Mouse (Mus musculus): ENCODE data around the gene Gin1. TPM values are rescaled to one million over a fixed set of nuclear protein-coding genes. Genes with fewer than 3 reads are reported as not detected.
A peak's percentile ranks its signal among the peaks of the same experiment; 100 is the strongest.

Gene Gin1
- polyA plus RNA-seq, 1 experiment from 2014 or later, result 14.7 TPM

DNA sequence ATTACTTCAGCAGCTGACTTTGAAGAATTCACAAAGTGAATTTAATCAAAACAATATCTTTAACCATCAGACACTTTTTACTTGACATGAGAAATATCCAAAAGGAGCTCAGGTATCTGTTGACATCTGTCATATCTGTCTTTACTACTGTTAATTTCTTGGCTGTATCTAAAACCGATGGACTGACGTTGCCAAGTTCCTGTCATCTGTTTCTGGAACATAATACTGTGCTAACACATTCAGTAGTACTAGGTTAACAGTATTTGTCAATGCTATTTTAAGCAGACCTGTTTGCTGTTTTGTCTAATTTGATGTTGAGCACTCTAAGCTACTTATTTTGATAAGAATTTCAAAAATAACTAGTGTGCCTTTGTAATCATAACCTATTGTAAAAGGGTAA is 18.5 kb downstream of the Gin1 start:
- Histone ChIP-seq H3K4me2 (no peak overlapping the region), H3K4me1 (no peaks in the 10 kb centered on the region), H3K27ac (no peak overlapping the region), H3K9me3 (no peaks in the 10 kb centered on the region), H3K36me3 (no peaks in the 10 kb centered on the region), H3K9ac (no peak overlapping the region), H3K4me3 (no peak overlapping the region), H3K27me3 (no peaks in the 10 kb centered on the region)
- ATAC-seq (ENCODE audit: insufficient number of reproducible peaks, low FRiP score, low TSS enrichment, low read depth), result no peak
- WGBS, result 81% methylated on average over 2 of the region's 2 CpGs

- Histone ChIP-seq H3K27ac (no peak overlapping the region), H3K36me3 (no peaks in the 10 kb centered on the region), H3K4me1 (no peaks in the 10 kb centered on the region), H3K9ac (no peak overlapping the region), H3K27me3 (no peaks in the 10 kb centered on the region), H3K9me3 (no peaks in the 10 kb centered on the region), H3K4me3 (no peak overlapping the region), H3K4me2 (no peak overlapping the region)
- 76% methylated on average over 3 of the region's 3 CpGs for WGBS
- no peak for ATAC-seq (ENCODE audit: insufficient number of reproducible peaks, low FRiP score, low TSS enrichment, low read depth)
These were observed 24.1 kb downstream of the Gin1 start for GRCm38 (mm10) chr1:97794110-97794509.

DNA sequence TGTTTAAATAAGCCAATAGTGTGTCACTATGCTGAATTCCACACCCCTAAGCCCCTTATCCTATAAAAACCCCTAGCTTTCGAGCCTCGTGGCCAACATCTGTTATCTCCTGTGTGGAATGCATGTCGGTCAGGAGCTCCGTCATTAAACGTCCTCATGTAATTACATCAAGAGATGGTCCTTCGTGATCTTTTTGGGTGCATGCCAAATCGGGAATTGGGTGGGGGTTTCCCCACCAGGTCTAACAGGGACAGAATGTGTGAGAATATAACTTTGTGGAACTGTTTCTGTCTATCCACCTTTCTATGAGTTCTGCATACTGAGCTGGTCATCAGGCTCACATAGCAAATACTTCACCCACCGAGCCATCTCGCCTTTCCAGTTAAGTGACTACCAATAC is 26.0 kb downstream of the Gin1 start:
- Histone ChIP-seq H3K27me3 (no peaks in the 10 kb centered on the region), H3K9me3 (no peaks in the 10 kb centered on the region; the same call in 1 of the 2 replicates), H3K4me1 (no peaks in the 10 kb centered on the region), H3K4me2 (no peak overlapping the region), H3K4me3 (no peak overlapping the region), H3K27ac (no peak overlapping the region), H3K9ac (no peak overlapping the region), H3K36me3 (no peaks in the 10 kb centered on the region)
- ATAC-seq (ENCODE audit: insufficient number of reproducible peaks, low FRiP score, low TSS enrichment, low read depth), result no peak
- WGBS, result 73% methylated on average over 9 of the region's 9 CpGs

GRCm38 (mm10) chr1:97802207-97802902 is 32.4 kb downstream of the Gin1 start:
- Histone ChIP-seq H3K27ac (no peak overlapping the region), H3K4me2 (no peak overlapping the region), H3K9ac (no peak overlapping the region), H3K9me3 (no peaks in the 10 kb centered on the region; the same call in 1 of the 2 replicates), H3K4me1 (no peaks in the 10 kb centered on the region), H3K4me3 (no peak overlapping the region), H3K36me3 (no peaks in the 10 kb centered on the region), H3K27me3 (no peaks in the 10 kb centered on the region)
- WGBS, result 42% methylated on average over 4 of the region's 4 CpGs
- ATAC-seq (ENCODE audit: insufficient number of reproducible peaks, low FRiP score, low TSS enrichment, low read depth), result no peak

DNA sequence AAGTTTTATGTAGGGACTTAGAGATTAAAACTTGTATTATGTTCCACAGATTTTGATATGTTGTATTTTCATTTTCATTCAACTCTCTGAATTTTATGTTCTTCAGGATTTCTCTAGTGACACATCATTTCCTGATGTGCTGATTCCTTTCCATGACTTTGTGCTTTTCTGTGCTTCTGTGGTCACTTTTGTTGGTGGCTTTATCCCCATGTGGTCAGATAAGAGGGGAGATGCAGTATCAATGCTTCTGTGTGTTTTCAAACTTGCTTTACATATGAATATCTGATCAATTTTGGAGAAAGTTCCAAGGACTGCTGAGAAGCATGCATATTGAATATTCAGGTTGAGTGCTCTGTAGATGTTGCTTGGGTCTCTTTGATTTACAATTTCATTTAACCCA is 34.5 kb downstream of the Gin1 start:
- Histone ChIP-seq H3K9ac (no peak overlapping the region), H3K27me3 (no peaks in the 10 kb centered on the region), H3K36me3 (no peaks in the 10 kb centered on the region), H3K9me3 (no peaks in the 10 kb centered on the region; the same call in 1 of the 2 replicates), H3K4me3 (no peak overlapping the region), H3K4me2 (no peak overlapping the region), H3K27ac (no peak overlapping the region), H3K4me1 (no peaks in the 10 kb centered on the region)
- ATAC-seq (ENCODE audit: insufficient number of reproducible peaks, low FRiP score, low TSS enrichment, low read depth), result no peak

- Histone ChIP-seq H3K4me1 (no peaks in the 10 kb centered on the region), H3K27me3 (no peaks in the 10 kb centered on the region), H3K36me3 (no peaks in the 10 kb centered on the region), H3K9me3 (no peaks in the 10 kb centered on the region), H3K27ac (no peak overlapping the region), H3K9ac (no peak overlapping the region), H3K4me3 (no peak overlapping the region), H3K4me2 (no peak overlapping the region)
- WGBS, result 26% methylated on average over 2 of the region's 2 CpGs
- no peak for ATAC-seq (ENCODE audit: insufficient number of reproducible peaks, low FRiP score, low TSS enrichment, low read depth)
These were observed 39.4 kb downstream of the Gin1 start for GRCm38 (mm10) chr1:97809255-97809912.

GRCm38 (mm10) chr1:97821282-97821681 is 51.3 kb downstream of the Gin1 start:
- Histone ChIP-seq H3K4me2 (no peak overlapping the region), H3K4me1 (no peaks in the 10 kb centered on the region), H3K36me3 (peaks cover 4% of the 10 kb centered on the region; the same call in 1 of the 2 replicates), H3K27me3 (no peaks in the 10 kb centered on the region), H3K27ac (no peak overlapping the region), H3K4me3 (no peak overlapping the region), H3K9me3 (no peaks in the 10 kb centered on the region), H3K9ac (no peak overlapping the region)
- 84% methylated on average over 3 of the region's 3 CpGs for whole genome bisulfite sequencing
- ATAC-seq (ENCODE audit: insufficient number of reproducible peaks, low FRiP score, low TSS enrichment, low read depth), result no peak

- WGBS, result 87% methylated on average over 5 of the region's 5 CpGs
- peaks cover 4% of the 10 kb centered on the region; the same call in 1 of the 2 replicates for H3K36me3 ChIP-seq
- no peaks in the 10 kb centered on the region for H3K9me3 ChIP-seq
- no peak for ATAC-seq (ENCODE audit: insufficient number of reproducible peaks, low FRiP score, low TSS enrichment, low read depth)
- no peak overlapping the region for H3K9ac ChIP-seq
- H3K27me3 ChIP-seq, result no peaks in the 10 kb centered on the region
- no peak overlapping the region for H3K27ac ChIP-seq
- H3K4me1 ChIP-seq, result no peaks in the 10 kb centered on the region
- H3K4me2 ChIP-seq, result no peak overlapping the region
- H3K4me3 ChIP-seq, result no peak overlapping the region
These were observed 52.2 kb downstream of the Gin1 start for GRCm38 (mm10) chr1:97822203-97822602.

DNA sequence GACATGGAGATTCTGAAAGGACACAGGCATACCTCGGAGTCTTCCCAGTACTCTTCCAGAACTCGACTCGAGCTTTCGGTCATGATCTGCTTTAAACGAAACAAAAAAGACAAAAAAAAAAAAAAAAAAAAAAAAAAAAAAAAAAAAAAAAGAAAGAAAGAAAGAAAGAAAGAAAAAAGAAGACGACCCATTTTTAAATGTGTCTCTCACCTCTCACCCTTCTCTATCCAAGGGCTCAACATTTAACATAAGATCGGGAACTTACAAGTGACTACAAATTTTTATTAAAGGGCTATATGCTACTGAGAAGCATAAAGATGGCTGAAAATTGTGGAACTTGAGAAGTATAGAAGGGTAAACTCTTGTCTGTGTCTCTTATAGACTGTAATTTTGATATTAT is 52.9 kb downstream of the Gin1 start:
- WGBS, result 91% methylated on average over 7 of the region's 7 CpGs
- no peak overlapping the region for H3K4me3 ChIP-seq
- H3K27ac ChIP-seq, result no peak overlapping the region
- H3K9me3 ChIP-seq, result no peaks in the 10 kb centered on the region
- ATAC-seq (ENCODE audit: insufficient number of reproducible peaks, low FRiP score, low TSS enrichment, low read depth), result no peak
- no peak overlapping the region for H3K9ac ChIP-seq
- H3K36me3 ChIP-seq, result no peaks in the 10 kb centered on the region
- H3K27me3 ChIP-seq, result no peaks in the 10 kb centered on the region
- H3K4me2 ChIP-seq, result no peak overlapping the region
- no peaks in the 10 kb centered on the region for H3K4me1 ChIP-seq

- no peak for ATAC-seq (ENCODE audit: insufficient number of reproducible peaks, low FRiP score, low TSS enrichment, low read depth)
- 70% methylated on average over 2 of the region's 2 CpGs for WGBS
- H3K9ac ChIP-seq, result no peak overlapping the region
- no peaks in the 10 kb centered on the region for H3K27me3 ChIP-seq
- no peak overlapping the region for H3K27ac ChIP-seq
- H3K4me3 ChIP-seq, result no peak overlapping the region
- peaks cover 5% of the 10 kb centered on the region; the same call in 1 of the 2 replicates for H3K36me3 ChIP-seq
- H3K4me1 ChIP-seq, result no peaks in the 10 kb centered on the region
- H3K9me3 ChIP-seq, result no peaks in the 10 kb centered on the region
- no peak overlapping the region for H3K4me2 ChIP-seq
These were observed 57.6 kb downstream of the Gin1 start for GRCm38 (mm10) chr1:97827566-97827965.

DNA sequence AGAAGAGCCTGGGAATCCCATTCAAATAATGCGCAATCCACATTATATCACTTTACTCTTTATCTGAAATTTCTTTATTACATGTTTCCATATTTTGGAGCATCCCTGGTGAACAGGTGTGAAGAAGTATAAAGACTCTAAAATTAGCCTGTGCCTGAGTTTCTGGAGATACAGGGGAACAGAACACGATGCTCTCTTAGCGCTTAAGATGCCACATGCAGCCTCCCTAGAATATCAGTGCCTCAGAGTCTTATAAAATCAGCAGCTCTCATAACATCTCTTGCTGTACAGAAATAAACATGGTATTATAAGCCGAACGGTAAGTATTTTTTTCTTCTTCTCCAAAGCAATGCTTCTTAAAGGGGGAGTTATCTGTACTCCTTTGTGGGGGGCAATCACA is 58.1 kb downstream of the Gin1 start:
- Histone ChIP-seq H3K4me2 (no peak overlapping the region), H3K27me3 (no peaks in the 10 kb centered on the region), H3K4me1 (no peaks in the 10 kb centered on the region), H3K9ac (no peak overlapping the region), H3K9me3 (no peaks in the 10 kb centered on the region), H3K36me3 (peaks cover 5% of the 10 kb centered on the region; the same call in 1 of the 2 replicates), H3K27ac (no peak overlapping the region), H3K4me3 (no peak overlapping the region)
- no peak for ATAC-seq (ENCODE audit: insufficient number of reproducible peaks, low FRiP score, low TSS enrichment, low read depth)
- WGBS, result 90% methylated on average over 5 of the region's 5 CpGs

DNA sequence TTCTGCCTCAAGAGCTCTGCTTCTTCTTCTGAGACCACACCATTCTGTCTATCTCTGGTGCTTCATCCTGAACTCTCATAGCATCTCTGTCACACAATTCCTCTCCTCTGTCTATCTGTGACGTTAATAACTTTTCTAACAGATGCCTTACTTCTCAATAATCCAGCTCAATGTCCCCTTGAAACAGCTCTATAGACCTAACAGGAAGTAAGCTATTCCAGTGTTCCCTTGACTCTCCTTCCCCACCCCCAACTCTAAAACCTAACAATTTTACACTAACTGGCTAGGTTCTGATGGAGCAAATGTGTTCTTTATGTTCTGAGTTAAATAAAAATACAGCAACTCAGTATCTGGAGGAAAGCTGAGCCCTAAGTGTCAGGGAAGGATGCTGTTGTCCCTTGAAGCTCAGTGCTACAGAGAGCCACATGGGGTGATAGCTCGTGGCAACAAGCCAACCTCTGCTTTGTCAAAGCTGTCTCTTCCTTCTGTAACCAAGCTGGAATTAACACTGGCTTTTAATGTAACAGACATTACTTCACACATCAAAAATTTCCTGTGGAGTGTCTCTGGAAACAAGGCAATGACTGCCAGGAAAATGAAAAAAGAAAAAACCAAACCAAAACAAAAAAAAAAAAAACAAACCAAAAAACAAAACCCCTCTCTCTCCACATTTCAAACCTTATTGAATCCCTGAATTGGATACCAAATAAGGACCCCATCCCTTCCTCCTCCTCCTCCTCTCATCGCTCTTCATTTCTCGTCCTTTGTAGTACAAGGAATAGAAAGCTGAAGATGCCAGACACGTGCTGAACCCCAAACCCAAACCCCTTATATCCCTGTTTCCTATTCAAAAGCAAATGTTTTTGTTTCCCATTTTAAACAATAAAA is 63.7 kb downstream of the Gin1 start:
- ATAC-seq (ENCODE audit: insufficient number of reproducible peaks, low FRiP score, low TSS enrichment, low read depth), result no peak
- 0 out of 2 replicates have a peak, but pooled peaks cover 2% of the 10 kb centered on the region for H3K4me1 ChIP-seq
- no peaks in the 10 kb centered on the region for H3K9me3 ChIP-seq
- H3K27me3 ChIP-seq, result no peaks in the 10 kb centered on the region
- no peak overlapping the region for H3K4me3 ChIP-seq
- H3K9ac ChIP-seq, result no peak overlapping the region
- peak overlapping the region; percentile 63 for H3K27ac ChIP-seq
- peaks cover 5% of the 10 kb centered on the region; the same call in 1 of the 2 replicates for H3K36me3 ChIP-seq
- 60% methylated on average over 5 of the region's 5 CpGs for WGBS
- no peak overlapping the region for H3K4me2 ChIP-seq
